Mouse (Mus musculus) layer of hippocampus, adult 2 months (tissue): ENCODE measurements at regions not wholly inside any gene's neighbourhood (a gene's known extent, or its start where the extent isn't known, plus 50 kb on each side); places are given as distances from the start of the nearest gene placed in this dataset.
"Not testable (repeated sequence)": the region's sequence is repeated elsewhere in the genome, so short reads cannot be mapped to it uniquely, and the experiment has no call there.

ENCODE experiments used
- DNase-seq, 2 experiments: peaks; one replicate each; pipeline ENCODE4 v3.0.0; 2022; ENCODE audit warnings: low spot score in 2 of 2
- H3K27ac ChIP-seq: fragments of 200-600 bp; 2 replicates; pipeline ENCODE4 v1.8.1; 2022
- H3K4me3 ChIP-seq: fragments of 200-600 bp; 2 replicates; pipeline ENCODE4 v1.8.1; 2022; ENCODE audit warnings: mild to moderate bottlenecking
- CTCF ChIP-seq: fragments of 200-600 bp; conservative IDR thresholded peaks from 2 replicates; pipeline ENCODE4 v1.8.1; 2022; ENCODE audit warnings: antibody characterized with exemption, mild to moderate bottlenecking, moderate library complexity

DNA sequence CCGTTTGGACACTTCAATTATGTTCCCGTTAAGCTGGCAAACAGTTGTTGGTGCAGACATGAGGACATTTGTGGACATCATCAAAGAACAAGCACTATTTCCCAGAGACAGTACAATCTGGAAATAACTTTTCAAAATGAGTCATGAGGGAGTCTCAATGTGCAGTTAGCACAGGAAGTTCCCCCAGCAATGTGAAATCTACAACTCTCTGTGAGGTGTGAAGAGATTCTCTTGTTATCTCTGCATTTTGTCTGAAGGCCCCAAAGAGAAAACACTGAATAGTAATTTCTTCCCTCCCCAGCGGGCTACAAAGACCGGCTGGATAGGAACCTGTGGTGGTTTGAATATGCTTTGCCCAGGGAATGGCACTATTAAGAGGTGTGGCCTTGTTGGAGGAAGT is 156.4 kb downstream of the Cand1 start:
- Histone ChIP-seq H3K4me3 (no peak overlapping the region), H3K27ac (no peak overlapping the region)
- no peak for TF ChIP-seq CTCF
- no peak for DNase-seq

DNA sequence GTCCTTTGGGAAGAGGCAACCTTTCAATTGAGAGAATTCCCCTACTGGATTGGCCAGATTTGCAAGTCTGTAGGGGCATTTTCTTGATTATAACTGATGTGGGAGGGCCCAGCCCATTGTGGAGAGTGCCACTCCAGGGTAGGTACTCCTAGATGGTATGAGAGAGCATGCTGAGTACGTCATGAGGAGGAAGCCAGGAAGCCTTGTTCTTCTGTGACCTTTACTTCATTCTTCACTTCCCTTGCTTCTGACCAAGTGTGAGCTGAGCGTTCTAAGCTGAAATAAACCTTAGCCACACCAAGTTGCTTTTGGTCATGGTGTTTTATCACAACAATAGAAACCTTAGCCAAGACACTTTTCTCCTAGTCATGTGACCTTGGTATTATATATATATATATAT is 157.0 kb downstream of the Cand1 start:
- no peak overlapping the region for H3K27ac ChIP-seq
- DNase-seq = no peak
- no peak overlapping the region for H3K4me3 ChIP-seq
- TF ChIP-seq CTCF = no peak

DNA sequence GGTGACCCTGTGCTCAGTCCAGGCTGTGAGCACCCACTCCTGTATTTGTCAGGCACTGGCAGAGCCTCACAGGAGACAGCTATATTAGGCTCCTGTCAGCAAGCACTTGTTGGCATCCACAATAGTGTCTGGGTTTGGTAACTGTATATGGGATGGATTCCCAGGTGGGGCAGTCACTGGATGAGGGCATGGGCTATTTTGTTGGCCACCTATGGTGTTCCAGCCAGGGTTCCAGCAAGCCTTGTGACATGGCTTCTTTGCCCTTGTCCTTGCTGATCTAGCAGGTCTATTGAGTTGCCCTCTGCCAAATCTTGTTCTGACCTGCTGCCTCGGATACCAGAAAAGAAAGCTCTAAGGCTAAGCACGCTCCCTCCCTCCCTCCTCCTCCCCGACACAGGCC is 158.1 kb downstream of the Cand1 start:
- not testable (repeated sequence) for DNase-seq, H3K4me3 ChIP-seq, H3K27ac ChIP-seq

- no peak for TF ChIP-seq CTCF
- H3K27ac ChIP-seq = no peak overlapping the region
- no peak overlapping the region for H3K4me3 ChIP-seq
- DNase-seq = no peak
These were observed 163.7 kb downstream of the Cand1 start for GRCm38 (mm10) chr10:119076100-119076566.

GRCm38 (mm10) chr10:119074887-119075286 is 165.0 kb downstream of the Cand1 start:
- Histone ChIP-seq H3K4me3 (no peak overlapping the region), H3K27ac (no peak overlapping the region; the same call in 1 of the 2 replicates)
- DNase-seq = no peak
- TF ChIP-seq CTCF = no peak

DNA sequence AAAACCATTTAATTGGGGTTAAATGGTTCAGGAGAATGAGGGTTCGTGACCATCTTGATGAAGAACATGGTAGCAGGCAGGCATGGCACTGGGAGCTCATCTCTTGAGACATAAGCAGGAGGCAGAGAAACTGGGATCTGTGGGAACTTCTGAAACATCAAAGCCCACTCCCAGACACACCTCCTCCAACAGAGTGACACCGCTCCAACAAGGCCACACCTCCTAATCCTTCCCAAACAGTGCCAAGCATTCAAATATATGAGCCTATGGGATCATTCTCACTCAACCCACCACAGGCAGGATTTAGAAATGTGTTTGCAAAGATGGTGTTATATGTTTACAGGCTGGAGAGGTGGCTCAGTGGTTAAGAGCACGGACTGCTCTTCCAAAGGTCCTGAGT is 165.9 kb downstream of the Cand1 start:
- Histone ChIP-seq H3K4me3 (no peak overlapping the region), H3K27ac (no peak overlapping the region)
- DNase-seq = no peak
- TF ChIP-seq CTCF = no peak

DNA sequence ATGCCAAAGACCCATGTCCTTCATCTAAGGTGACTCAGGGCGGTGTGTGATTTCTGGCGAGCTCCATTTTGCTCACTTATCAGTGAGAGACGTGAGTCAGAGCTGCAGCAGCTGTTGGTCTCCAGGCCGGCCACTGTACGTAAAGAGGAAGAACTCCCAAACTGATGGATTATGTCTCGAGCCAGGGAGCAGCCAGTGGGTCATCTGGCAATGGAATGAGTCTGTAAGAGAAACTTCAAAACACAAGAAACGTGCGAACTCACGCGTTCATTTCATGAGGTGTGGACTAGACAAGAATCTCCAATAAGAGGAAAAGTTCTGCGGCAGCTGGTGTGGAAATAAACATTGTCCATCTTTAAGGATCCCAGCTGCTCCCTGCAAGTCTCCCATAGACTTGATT is 170.4 kb downstream of the Cand1 start:
- no peak for DNase-seq
- H3K4me3 ChIP-seq = no peak overlapping the region
- TF ChIP-seq CTCF = no peak
- no peak overlapping the region for H3K27ac ChIP-seq

GRCm38 (mm10) chr10:119067838-119068237 is 172.0 kb downstream of the Cand1 start:
- H3K27ac ChIP-seq = no peak overlapping the region
- TF ChIP-seq CTCF = no peak; the same call in none of the 2 replicates
- H3K4me3 ChIP-seq = no peak overlapping the region
- no peak for DNase-seq

DNA sequence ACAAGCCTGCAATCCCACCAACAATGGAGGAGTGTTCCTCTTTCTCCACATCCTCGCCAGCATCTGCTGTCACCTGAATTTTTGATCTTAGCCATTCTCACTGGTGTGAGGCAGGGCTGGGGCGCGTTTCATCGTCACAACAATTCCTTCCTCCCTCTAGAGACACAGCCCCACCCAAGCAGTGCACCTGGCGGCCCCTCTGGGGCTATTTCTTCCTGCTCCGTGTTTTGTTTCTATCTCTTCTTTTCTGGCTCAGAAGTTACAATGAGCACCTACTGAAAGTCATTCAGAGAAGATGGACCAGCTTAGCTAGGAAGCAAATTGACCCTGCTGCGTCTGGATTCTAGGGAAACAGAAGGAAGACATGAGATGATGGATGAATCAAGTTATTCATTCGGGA is 172.5 kb downstream of the Cand1 start:
- Histone ChIP-seq H3K27ac (no peak overlapping the region), H3K4me3 (no peak overlapping the region)
- DNase-seq = no peak
- TF ChIP-seq CTCF = no peak

GRCm38 (mm10) chr10:119065974-119066373 is 173.9 kb downstream of the Cand1 start:
- TF ChIP-seq CTCF = peak; percentile 71
- H3K27ac ChIP-seq = peak overlapping the region; percentile 19

GRCm38 (mm10) chr10:119065133-119065817 is 174.6 kb downstream of the Cand1 start:
- H3K4me3 ChIP-seq = peak overlapping the region; percentile 46
- peak overlapping the region; percentile 19 for H3K27ac ChIP-seq

More at GRCm38 (mm10) chr10:119065974-119066373, 173.9 kb downstream of the Cand1 start:
- peak; percentile 59 to 70 for DNase-seq
- H3K4me3 ChIP-seq = peak overlapping the region; percentile 46; the same call in 1 of the 2 replicates

GRCm38 (mm10) chr10:119064218-119064617 is 175.6 kb downstream of the Cand1 start:
- no peak for TF ChIP-seq CTCF

More at GRCm38 (mm10) chr10:119065133-119065817, 174.6 kb downstream of the Cand1 start:
- DNase-seq = peak; percentile 36 to 43
- TF ChIP-seq CTCF = no peak

GRCm38 (mm10) chr10:119063209-119063699 is 176.6 kb downstream of the Cand1 start:
- no peak for DNase-seq
- H3K4me3 ChIP-seq = no peak overlapping the region
- TF ChIP-seq CTCF = no peak
- no peak overlapping the region for H3K27ac ChIP-seq

More at GRCm38 (mm10) chr10:119064218-119064617, 175.6 kb downstream of the Cand1 start:
- Histone ChIP-seq H3K27ac (no peak overlapping the region), H3K4me3 (no peak overlapping the region)
- DNase-seq = no peak

DNA sequence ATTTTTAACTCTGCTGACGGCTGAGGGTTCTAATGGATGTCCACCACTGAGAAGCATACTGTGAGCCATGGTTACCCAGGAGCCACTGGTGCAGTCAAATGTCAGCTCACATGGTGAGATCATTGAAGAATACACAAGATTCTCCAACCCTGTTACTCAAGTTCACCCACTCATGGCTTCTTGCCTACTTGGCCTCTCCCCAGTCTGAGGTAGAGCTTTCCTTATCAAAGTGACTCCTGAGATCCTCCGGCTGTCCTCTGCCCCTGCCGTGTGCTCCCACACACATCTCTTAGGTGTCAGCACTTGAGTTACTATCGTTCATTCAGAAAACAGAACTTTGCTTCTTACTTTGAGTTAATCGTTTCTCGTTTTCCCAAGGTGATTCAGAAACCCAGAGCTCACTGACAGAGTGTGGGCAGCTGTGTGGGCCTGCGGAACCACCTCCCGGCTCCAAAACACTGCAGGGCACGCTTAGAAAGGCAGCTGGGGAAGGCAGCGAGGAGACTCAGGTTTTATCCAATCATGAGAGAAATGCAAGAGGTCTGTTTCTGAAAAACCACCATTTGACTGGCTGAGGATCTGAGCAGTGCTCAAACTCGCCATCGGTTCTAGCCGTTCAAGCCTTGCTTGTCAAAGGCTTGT is 177.8 kb downstream of the Cand1 start:
- Histone ChIP-seq H3K27ac (no peak overlapping the region), H3K4me3 (no peak overlapping the region)
- no peak for DNase-seq
- TF ChIP-seq CTCF = no peak
